In genomic region chr2:102032713-102033343, GRCm38 (mm10) we compare ENCODE assay signal across 8 mouse cellular contexts.
DNase-seq lines count a peak whose midpoint lies in the region; ATAC-seq and TF ChIP-seq lines count a peak whose summit lies in the region.

No protein-coding gene starts in this region.

- peak; percentile 38 for TF ChIP-seq CTCF in left cerebral cortex, adult 2 months (IDR thresholded peaks at IDR 0.05)

- H3K4me2 ChIP-seq in forebrain, embryonic 13.5 days, result no peak overlapping the region

- peak; percentile 70 for DNase-seq in layer of hippocampus, adult 11-12 months (ENCODE audit: low spot score)
- DNase-seq in layer of hippocampus, adult 9-10 months (ENCODE audit: low spot score), result no peak
- DNase-seq in left cerebral cortex, adult 2 months (ENCODE audit: extremely low spot score in 1 of 2, low spot score in 2 of 2), result peak; percentile 61 to 72
- DNase-seq in right cerebral cortex, postnatal 36 days (ENCODE audit: low spot score in 2 of 2), result peak; percentile 72 to 73
- no peak for DNase-seq in ovary, postnatal 36 days (ENCODE audit: low spot score)
- DNase-seq in embryo, embryonic 10 days (ENCODE audit: low spot score), result no peak
- no peak for DNase-seq in adrenal gland, adult 2 months

- H3K27me3 ChIP-seq in forebrain, embryonic 13.5 days, result no peaks in the 10 kb centered on the region

- H3K9ac ChIP-seq in forebrain, embryonic 13.5 days, result no peak overlapping the region

- 53% methylated on average over 9 of the region's 9 CpGs for WGBS in forebrain, embryonic 13.5 days

- H3K4me3 ChIP-seq in forebrain, embryonic 13.5 days, result no peak overlapping the region
- no peak overlapping the region for H3K4me3 ChIP-seq in left cerebral cortex, adult 2 months

- H3K27ac ChIP-seq in forebrain, embryonic 13.5 days, result peak overlapping the region; percentile 36
- H3K27ac ChIP-seq in left cerebral cortex, adult 2 months, result peak overlapping the region; percentile 58

- intact Hi-C loops in left cerebral cortex, adult 2 months (cut with DNase I), result loop anchor here (1.0 to 5.0 kb wide), 4 partner anchors 50 to 419 kb away; partner anchors contain the start of gene Fjx1

- 0 out of 2 replicates have a peak, but pooled peaks have one; percentile 14 for ATAC-seq in forebrain, embryonic 13.5 days

- H3K4me1 ChIP-seq in forebrain, embryonic 13.5 days, result peaks cover 71% of the 10 kb centered on the region

- H3K9me3 ChIP-seq in forebrain, embryonic 13.5 days (replicated peaks), result no peaks in the 10 kb centered on the region

- H3K36me3 ChIP-seq in forebrain, embryonic 13.5 days (ENCODE audit: poor library complexity, severe bottlenecking), result no peaks in the 10 kb centered on the region

Comparison
In these comparisons a context has a peak if more than half of its experiments do, and no peak if none do; other contexts are left out.
1. DNase-seq: peak in layer of hippocampus, adult 11-12 months (single experiment), left cerebral cortex, adult 2 months (2 of 2) and right cerebral cortex, postnatal 36 days (2 of 2); none in layer of hippocampus, adult 9-10 months (single experiment), ovary, postnatal 36 days (single experiment), embryo, embryonic 10 days (single experiment) and adrenal gland, adult 2 months (single experiment).